Mouse (Mus musculus) MEL (cell line): ENCODE data around the gene Med12l. TPM values are rescaled to one million over a fixed set of nuclear protein-coding genes. Genes with fewer than 3 reads are reported as not detected.

Experiments
- DNase-seq: peaks from one replicate; pipeline ENCODE4 v3.0.0; 2011; ENCODE audit warnings: low read depth, low spot score
- H3K27ac ChIP-seq: 2 replicates; pipeline ENCODE4 v1.5.1; 2012; ENCODE audit warnings: low read depth, mild to moderate bottlenecking, control low read depth, low read length, moderate library complexity; ENCODE audit not compliant: control insufficient read depth
- H3K27me3 ChIP-seq, 2 experiments: fragments of 150-350 bp in 1 of 2; sonication (generic) in 1 of 2; 2 replicates each; pipeline ENCODE4 v1.6.1; 2012; ENCODE audit warnings: low read length in 2 of 2, mild to moderate bottlenecking in 2 of 2, improper control_type of control experiment in 1 of 2, moderate library complexity in 1 of 2; ENCODE audit not compliant: insufficient read depth in 2 of 2, control insufficient read depth in 1 of 2
- H3K36me3 ChIP-seq, 2 experiments: 2 replicates each; pipeline ENCODE4 v1.6.1; 2012 to 2014; ENCODE audit warnings: low read length in 2 of 2, improper control_type of control experiment in 1 of 2, inconsistent platforms in 1 of 2, mild to moderate bottlenecking in 1 of 2; ENCODE audit not compliant: insufficient read depth in 2 of 2, control insufficient read depth in 1 of 2
- H3K4me1 ChIP-seq, 2 experiments: fragments of 150-350 bp in 1 of 2; sonication (generic) in 1 of 2; 2 replicates each; pipeline ENCODE4 v1.6.1; 2012; ENCODE audit warnings: low read length in 2 of 2, improper control_type of control experiment in 1 of 2, mild to moderate bottlenecking in 1 of 2; ENCODE audit not compliant: insufficient read depth in 2 of 2, control insufficient read depth in 1 of 2
- H3K4me3 ChIP-seq, 2 experiments: fragments of 150-350 bp in 1 of 2; sonication (generic) in 1 of 2; 2 replicates each; pipeline ENCODE4 v1.5.1; 2012; ENCODE audit warnings: low read depth in 2 of 2, low read length in 2 of 2, mild to moderate bottlenecking in 2 of 2, moderate library complexity in 2 of 2, control low read depth in 1 of 2, improper control_type of control experiment in 1 of 2; ENCODE audit not compliant: control insufficient read depth in 1 of 2, insufficient read depth in 1 of 2
- H3K79me2 ChIP-seq: 2 replicates; pipeline ENCODE4 v1.6.1; 2012; ENCODE audit warnings: mild to moderate bottlenecking, low read length, moderate library complexity; ENCODE audit not compliant: control insufficient read depth, poor library complexity, insufficient read depth
- H3K9ac ChIP-seq: 2 replicates; pipeline ENCODE4 v1.6.1; 2012; ENCODE audit warnings: low read depth, mild to moderate bottlenecking, control low read depth, low read length, moderate library complexity; ENCODE audit not compliant: control insufficient read depth, poor library complexity, severe bottlenecking
- H3K9me3 ChIP-seq: fragments of 150-350 bp; sonication (generic); replicated peaks from 2 replicates; pipeline ENCODE4 v1.6.1; 2012; ENCODE audit warnings: mild to moderate bottlenecking, low read length, improper control_type of control experiment, moderate library complexity; ENCODE audit not compliant: insufficient read depth
- BHLHE40 ChIP-seq: IDR thresholded peaks from 2 replicates; pipeline ENCODE4 v1.6.1; 2012; ENCODE audit warnings: low read depth, mild to moderate bottlenecking, inconsistent platforms, low read length, improper control_type of control experiment, borderline replicate concordance
- CHD2 ChIP-seq: IDR thresholded peaks from 2 replicates; pipeline ENCODE4 v1.6.1; 2011; ENCODE audit warnings: low read length, improper control_type of control experiment
- E2F4 ChIP-seq: IDR thresholded peaks from 2 replicates; pipeline ENCODE4 v1.6.1; 2011; ENCODE audit warnings: low read depth, low read length, improper control_type of control experiment, borderline replicate concordance
- ETS1 ChIP-seq: IDR thresholded peaks from 2 replicates; pipeline ENCODE4 v1.6.1; 2012; ENCODE audit warnings: low read depth, mild to moderate bottlenecking, inconsistent platforms, low read length, improper control_type of control experiment, moderate library complexity
- GATA1 ChIP-seq: IDR thresholded peaks from 2 replicates; pipeline ENCODE4 v1.6.1; 2011; ENCODE audit warnings: low read depth, low read length, improper control_type of control experiment
- HCFC1 ChIP-seq: IDR thresholded peaks from 2 replicates; pipeline ENCODE4 v1.6.1; 2012; ENCODE audit warnings: low read depth, mild to moderate bottlenecking, inconsistent platforms, low read length, improper control_type of control experiment, moderate library complexity
- MAFK ChIP-seq: IDR thresholded peaks from 2 replicates; pipeline ENCODE4 v1.6.1; 2011; ENCODE audit warnings: low read depth, mild to moderate bottlenecking, low read length, improper control_type of control experiment, borderline replicate concordance
- MEF2A ChIP-seq: IDR thresholded peaks from 2 replicates; pipeline ENCODE4 v1.6.1; 2014; ENCODE audit warnings: low read depth, mild to moderate bottlenecking, inconsistent platforms, low read length, improper control_type of control experiment; ENCODE audit not compliant: poor library complexity, insufficient replicate concordance, severe bottlenecking; ENCODE audit errors: extremely low read depth
- MXI1 ChIP-seq: IDR thresholded peaks from 2 replicates; pipeline ENCODE4 v1.6.1; 2011; ENCODE audit warnings: mild to moderate bottlenecking, low read depth, low read length, improper control_type of control experiment
- NRF1 ChIP-seq: IDR thresholded peaks from 2 replicates; pipeline ENCODE4 v1.6.1; 2014; ENCODE audit warnings: low read depth, mild to moderate bottlenecking, inconsistent platforms, low read length, improper control_type of control experiment, moderate library complexity; ENCODE audit not compliant: poor library complexity, insufficient read depth, severe bottlenecking
- TCF12 ChIP-seq: IDR thresholded peaks from 2 replicates; pipeline ENCODE4 v1.6.1; 2014; ENCODE audit warnings: low read depth, mild to moderate bottlenecking, inconsistent platforms, low read length, improper control_type of control experiment, moderate library complexity
- USF1 ChIP-seq: IDR thresholded peaks from 2 replicates; pipeline ENCODE4 v1.6.1; 2014; ENCODE audit warnings: low read depth, mild to moderate bottlenecking, inconsistent platforms, low read length, improper control_type of control experiment, moderate library complexity
- USF2 ChIP-seq, 2 experiments: IDR thresholded peaks; 2 replicates each; pipeline ENCODE4 v1.6.1; 2011 to 2012; ENCODE audit warnings: improper control_type of control experiment in 2 of 2, low read length in 2 of 2, borderline replicate concordance in 1 of 2, inconsistent platforms in 1 of 2, low read depth in 1 of 2, mild to moderate bottlenecking in 1 of 2; ENCODE audit not compliant: insufficient read depth in 1 of 2
- ZC3H11A ChIP-seq: IDR thresholded peaks from 2 replicates; pipeline ENCODE4 v1.6.1; 2012; ENCODE audit warnings: low read depth, mild to moderate bottlenecking, inconsistent platforms, low read length, improper control_type of control experiment
- ZKSCAN1 ChIP-seq: IDR thresholded peaks from 2 replicates; pipeline ENCODE4 v1.6.1; 2012; ENCODE audit warnings: low read depth, mild to moderate bottlenecking, inconsistent platforms, low read length, improper control_type of control experiment, moderate library complexity
- polyA plus RNA-seq, 2 experiments: library from polyadenylated mRNA; stranded (reverse) in 1 of 2; unstranded in 1 of 2; fragments of >175 nt in 1 of 2; fragments of >200 nt in 1 of 2; gene quantifications; 2 replicates each; pipeline versions ENCODE4 v1.2.1 to v1.2.4; 2012; ENCODE audit warnings: low replicate concordance in 2 of 2, low read depth in 1 of 2; ENCODE audit not compliant: insufficient read length in 2 of 2, insufficient read depth in 1 of 2, missing spikeins in 1 of 2
- total RNA-seq: library from RNA; depleted of rRNA; stranded (reverse); fragments of 300-350 nt; gene quantifications from 2 replicates; pipeline ENCODE4 v1.2.3, GENCODE M21; 2012

Gene Med12l
- total and polyA plus RNA-seq, 3 experiments, result 0.03 TPM; not detected in 2

DNA sequence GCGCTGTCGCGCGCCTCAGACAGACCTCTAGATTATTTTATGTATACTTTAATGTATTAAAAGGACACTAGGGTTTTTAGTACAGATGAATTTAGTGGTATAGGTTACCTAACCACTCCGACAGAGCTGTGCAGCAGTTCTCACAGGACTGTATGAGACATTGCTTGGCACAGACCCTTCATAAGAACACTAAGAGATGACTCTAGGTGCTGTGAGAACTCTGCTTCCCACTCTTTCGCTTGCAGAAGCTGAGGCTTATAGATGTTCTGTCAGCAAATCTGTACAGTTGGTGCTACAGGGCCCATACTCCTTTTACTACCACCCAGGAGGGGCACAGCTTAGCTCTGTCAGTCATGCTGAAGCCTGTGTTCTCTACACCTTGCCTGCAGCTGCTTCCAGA lies 186.0 kb downstream of the Med12l start:
- no peak for DNase-seq

GRCm38 (mm10) chr3:59194099-59194498 lies 188.5 kb downstream of the Med12l start:
- H3K79me2 ChIP-seq, result no peaks in the 10 kb centered on the region
- H3K4me3 ChIP-seq, result no peak overlapping the region
- no peaks in the 10 kb centered on the region for H3K4me1 ChIP-seq
- peaks cover 4 to 9% of the 10 kb centered on the region in 2 experiments for H3K27me3 ChIP-seq
- no peak for DNase-seq
- H3K27ac ChIP-seq, result no peak overlapping the region
- H3K9me3 ChIP-seq, result no peaks in the 10 kb centered on the region
- no peaks in the 10 kb centered on the region for H3K36me3 ChIP-seq
- H3K9ac ChIP-seq, result no peak overlapping the region
- no peak for TF ChIP-seq TCF12
- no peak for TF ChIP-seq ZC3H11A

More for the DNA sequence above, 186.0 kb downstream of the Med12l start:
- TF ChIP-seq MXI1 (no peak), GATA1 (no peak), ETS1 (no peak)
- H3K79me2 ChIP-seq, result no peaks in the 10 kb centered on the region
- no peak overlapping the region for H3K9ac ChIP-seq
- no peaks in the 10 kb centered on the region for H3K36me3 ChIP-seq
- H3K27me3 ChIP-seq, result peaks cover 4 to 11% of the 10 kb centered on the region in 2 experiments
- H3K27ac ChIP-seq, result no peak overlapping the region
- no peak overlapping the region for H3K4me3 ChIP-seq
- H3K4me1 ChIP-seq, result no peaks in the 10 kb centered on the region
- H3K9me3 ChIP-seq, result no peaks in the 10 kb centered on the region

- no peak within 1 kb of the TSS for H3K9ac ChIP-seq
- no peaks in the 10 kb centered on the region for H3K4me1 ChIP-seq
- no peaks in the 10 kb centered on the region for H3K79me2 ChIP-seq
- H3K27ac ChIP-seq, result no peak within 1 kb of the TSS
- H3K27me3 ChIP-seq, result peaks cover 4 to 9% of the 10 kb centered on the region in 2 experiments
- H3K9me3 ChIP-seq, result no peaks in the 10 kb centered on the region
- no peak within 1 kb of the TSS for H3K4me3 ChIP-seq
- no peaks in the 10 kb centered on the region for H3K36me3 ChIP-seq
- DNase-seq, result no peak
- TF ChIP-seq ZKSCAN1 (no peak), CHD2 (no peak), HCFC1 (no peak), MAFK (no peak), NRF1 (no peak), GATA1 (no peak), E2F4 (no peak), USF2 (IDR thresholded peaks at IDR 0.05; ENCODE audit: borderline replicate concordance in 1 of 2, insufficient read depth in 1 of 2, low read depth in 1 of 2, low read length in 2 of 2) (no peak), MEF2A (no peak), BHLHE40 (no peak), TCF12 (no peak), ETS1 (no peak), ZC3H11A (no peak), USF1 (no peak)
Observed at GRCm38 (mm10) chr3:59194938-59195337, 189.3 kb downstream of the Med12l start, which contains the start of gene Gpr87. TSS of gene Gpr87 (minus strand) at chr3:59195104.
